Mouse (Mus musculus) ES-E14 (cell line): ENCODE data around the gene Ccdc130. TPM values are rescaled to one million over a fixed set of nuclear protein-coding genes. Genes with fewer than 3 reads are reported as not detected.
A peak's percentile ranks its signal among the peaks of the same experiment; 100 is the strongest.

ENCODE experiments used
- DNase-seq: peaks from one replicate; pipeline ENCODE4 v3.0.0-alpha.2; 2013; ENCODE audit warnings: low read depth, low spot score
- H3K27ac ChIP-seq: 2 replicates; pipeline ENCODE4 v1.5.1; 2012; ENCODE audit warnings: low read depth, mild to moderate bottlenecking, low read length, moderate library complexity, mixed read lengths; ENCODE audit not compliant: poor library complexity, insufficient read depth, severe bottlenecking
- H3K36me3 ChIP-seq: 2 replicates; pipeline ENCODE4 v1.6.1; 2012; ENCODE audit warnings: mild to moderate bottlenecking, low read length, moderate library complexity, mixed read lengths; ENCODE audit not compliant: control insufficient read depth, poor library complexity, insufficient read depth, severe bottlenecking
- H3K4me1 ChIP-seq, 2 experiments: fragments of 150-350 bp in 1 of 2; sonication (generic) in 1 of 2; 2 replicates each; pipeline ENCODE4 v1.6.1; 2012; ENCODE audit warnings: low read length in 2 of 2, mild to moderate bottlenecking in 1 of 2, mixed read lengths in 1 of 2; ENCODE audit not compliant: control insufficient read depth in 2 of 2, insufficient read depth in 2 of 2, poor library complexity in 1 of 2
- H3K4me3 ChIP-seq, 2 experiments: fragments of 150-350 bp in 1 of 2; sonication (generic) in 1 of 2; 2 replicates each; pipeline ENCODE4 v1.5.1; 2012; ENCODE audit warnings: low read length in 2 of 2, low read depth in 1 of 2, mild to moderate bottlenecking in 1 of 2, mixed read lengths in 1 of 2; ENCODE audit not compliant: insufficient read depth in 1 of 2, poor library complexity in 1 of 2, severe bottlenecking in 1 of 2
- H3K9ac ChIP-seq: 2 replicates; pipeline ENCODE4 v1.6.1; 2012; ENCODE audit warnings: low read depth, mild to moderate bottlenecking, low read length, mixed read lengths; ENCODE audit not compliant: poor library complexity, insufficient read depth, severe bottlenecking
- H3K9me3 ChIP-seq: fragments of 150-350 bp; sonication (generic); 2 replicates; pipeline ENCODE4 v1.6.1; 2012; ENCODE audit warnings: low read depth, mild to moderate bottlenecking, low read length; ENCODE audit not compliant: control insufficient read depth, insufficient read depth
- CHD2 ChIP-seq: IDR thresholded peaks from 2 replicates; pipeline ENCODE4 v1.6.1; 2014; ENCODE audit warnings: mild to moderate bottlenecking, low read depth, low read length, inconsistent platforms
- HCFC1 ChIP-seq: IDR thresholded peaks from 2 replicates; pipeline ENCODE4 v1.6.1; 2012; ENCODE audit warnings: low read length, inconsistent platforms, borderline replicate concordance; ENCODE audit not compliant: insufficient read depth
- MAFK ChIP-seq: IDR thresholded peaks from 2 replicates; pipeline ENCODE4 v1.6.1; 2014; ENCODE audit warnings: mild to moderate bottlenecking, low read depth, low read length, inconsistent platforms; ENCODE audit not compliant: insufficient read depth
- ZC3H11A ChIP-seq: IDR thresholded peaks from 2 replicates; pipeline ENCODE4 v1.6.1; 2012; ENCODE audit warnings: low read depth, mild to moderate bottlenecking, inconsistent platforms, low read length, borderline replicate concordance
- ZNF384 ChIP-seq: IDR thresholded peaks from 2 replicates; pipeline ENCODE4 v1.6.1; 2012; ENCODE audit warnings: low read depth, low read length, inconsistent platforms
- in situ Hi-C, 2 experiments: fragments of 600-800 bp; cut with MboI; formaldehyde crosslinking; loops; one replicate each; pipeline ENCODE4 v1.15.1; 2025; ENCODE audit warnings: low sequenced_read_pairs in 2 of 2, inconsistent platforms in 1 of 2; ENCODE audit not compliant: unreplicated experiment in 2 of 2
- total RNA-seq: library from RNA; depleted of rRNA; stranded (reverse); fragments of 300-350 nt; gene quantifications from 2 replicates; pipeline ENCODE4 v1.2.3, GENCODE M21; 2012; rRNA removed

The Ccdc130 gene
- total RNA-seq, result 12.5 and 14.9 TPM in 2 replicates

- H3K27ac ChIP-seq, result peak within 1 kb of the TSS; percentile 45; the same call in 1 of the 2 replicates
- H3K9me3 ChIP-seq, result no peaks in the 10 kb centered on the region
- in situ Hi-C loops, result no loop called here
- H3K9ac ChIP-seq, result peak within 1 kb of the TSS; percentile 89
- TF ChIP-seq CHD2 (peak; percentile 72), HCFC1 (no peak; the same call in 1 of the 2 replicates), MAFK (0 out of 2 replicates have a peak, but pooled peaks have one; percentile 54), ZNF384 (no peak), ZC3H11A (peak; percentile 77)
- H3K4me1 ChIP-seq, result peaks cover 2 to 6% of the 10 kb centered on the region in 2 experiments; a peak in 2 of 4 replicates
- peaks cover 10% of the 10 kb centered on the region; the same call in 1 of the 2 replicates for H3K36me3 ChIP-seq
- peak within 1 kb of the TSS; percentile 84 to 99 for H3K4me3 ChIP-seq
- peak; percentile 100 for DNase-seq
Observed at GRCm38 (mm10) chr8:84269950-84270773, at the start of gene Ccdc130. Ccdc130 (minus strand) TSS chr8:84270380.

GRCm38 (mm10) chr8:84308376-84308775 is 38.2 kb upstream of the Ccdc130 start:
- in situ Hi-C loops, result no loop called here
- Histone ChIP-seq H3K27ac (no peak overlapping the region), H3K9ac (no peak overlapping the region), H3K9me3 (no peaks in the 10 kb centered on the region), H3K36me3 (no peaks in the 10 kb centered on the region), H3K4me3 (no peak overlapping the region), H3K4me1 (peaks cover 3 to 4% of the 10 kb centered on the region in 2 experiments; a peak in 1 of 4 replicates)
- DNase-seq, result no peak
- TF ChIP-seq HCFC1 (no peak), ZNF384 (no peak), CHD2 (no peak), MAFK (no peak), ZC3H11A (no peak)

GRCm38 (mm10) chr8:84303951-84304350 is 33.8 kb upstream of the Ccdc130 start:
- peaks cover 3 to 4% of the 10 kb centered on the region in 2 experiments; a peak in 1 of 4 replicates for H3K4me1 ChIP-seq
- no peak overlapping the region for H3K27ac ChIP-seq
- DNase-seq, result no peak
- TF ChIP-seq CHD2, result no peak
- no peak for TF ChIP-seq MAFK
- TF ChIP-seq ZNF384, result no peak
- no peak for TF ChIP-seq ZC3H11A
- TF ChIP-seq HCFC1, result no peak
- in situ Hi-C loops, result no loop called here
- H3K36me3 ChIP-seq, result no peaks in the 10 kb centered on the region
- no peak overlapping the region for H3K9ac ChIP-seq
- H3K4me3 ChIP-seq, result no peak overlapping the region
- H3K9me3 ChIP-seq, result no peaks in the 10 kb centered on the region

DNA sequence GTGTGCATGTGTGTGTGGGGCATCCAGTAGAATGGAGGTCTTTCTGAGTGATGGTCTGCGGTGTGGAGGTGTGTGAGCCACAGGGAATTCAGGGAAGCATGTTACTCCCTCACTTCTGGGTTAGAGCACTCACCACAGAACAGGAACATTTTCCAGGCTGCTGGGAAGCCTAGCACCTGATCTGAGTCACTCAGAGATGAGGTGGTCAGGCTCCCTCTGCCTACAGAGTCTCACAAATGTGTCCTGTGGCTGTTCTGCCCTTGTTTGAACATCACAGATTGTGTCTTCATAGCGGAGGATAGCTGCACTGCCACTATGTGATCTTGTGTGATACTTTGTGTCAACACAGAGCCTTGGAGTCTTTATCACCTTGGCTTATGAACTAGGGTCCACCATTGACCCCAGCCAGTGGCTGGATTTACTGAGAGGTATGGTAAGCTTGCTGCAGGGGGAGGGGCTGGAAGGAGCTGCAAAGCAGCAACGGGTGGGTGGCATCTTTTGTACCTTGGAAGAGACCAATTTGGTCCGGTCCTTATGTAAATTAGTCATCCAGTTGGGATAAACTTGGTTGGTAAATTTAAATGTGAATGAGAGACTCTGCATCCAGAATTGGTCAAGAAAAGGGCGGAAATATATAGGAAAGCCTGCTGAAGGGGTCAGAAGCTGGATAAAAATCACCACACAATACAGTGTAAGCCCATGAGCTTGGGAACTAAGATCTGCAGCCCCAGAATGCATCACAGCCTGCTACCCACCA is 27.0 kb upstream of the Ccdc130 start:
- TF ChIP-seq ZC3H11A (no peak), MAFK (no peak), CHD2 (no peak), HCFC1 (no peak), ZNF384 (no peak)
- DNase-seq, result no peak
- Histone ChIP-seq H3K36me3 (no peaks in the 10 kb centered on the region), H3K27ac (no peak overlapping the region; the same call in 1 of the 2 replicates), H3K4me1 (peaks cover 7 to 16% of the 10 kb centered on the region in 2 experiments; a peak in 3 of 4 replicates), H3K9ac (no peak overlapping the region), H3K9me3 (no peaks in the 10 kb centered on the region), H3K4me3 (no peak overlapping the region)
- in situ Hi-C loops, result loop anchor here in 1 of 2 experiments (10.0 kb wide), 1 partner anchor 58 kb away; no protein-coding TSS in a partner anchor
